In genomic region chr2:169730551-169730996, GRCm38 (mm10) we compare ENCODE assay signal across 13 mouse cellular contexts.
DNase-seq lines count a peak whose midpoint lies in the region; ATAC-seq and TF ChIP-seq lines count a peak whose summit lies in the region.
"Had no signal": no experiment of that assay in that cellular context is flagged by ENCODE, and none has a peak within 500 bp of the region (broad histone marks: within the 10 kb centered on the region; RNA-seq: fewer than 3 reads in every experiment).

No protein-coding gene starts in this region.

- intact Hi-C loops in gastrocnemius, postnatal 14 days (cut with DNase I; ENCODE audit: low total_unique reads), result no loop called here
- intact Hi-C loops in heart, postnatal 10 days (cut with DNase I), result no loop called here

- no peak overlapping the region for H3K4me3 ChIP-seq in lung, adult 2 months (replicated peaks; ENCODE audit: extremely low read depth, low read depth, low read length)
- H3K4me3 ChIP-seq in hindbrain, embryonic 13.5 days, result no peak overlapping the region
- H3K4me3 ChIP-seq: forebrain, embryonic 10.5 days; myocyte had no signal

- TF ChIP-seq POLR2A in lung, adult 2 months (IDR thresholded peaks at IDR 0.05; ENCODE audit: borderline replicate concordance, extremely low read depth, low read depth, low read length), result no peak

- no peaks in the 10 kb centered on the region; the same call in 1 of the 2 replicates for H3K4me1 ChIP-seq in lung, adult 2 months (ENCODE audit: control insufficient read depth, insufficient read depth, low read length)
- peaks cover 35% of the 10 kb centered on the region for H3K4me1 ChIP-seq in hindbrain, embryonic 13.5 days (replicated peaks)

- no peaks in the 10 kb centered on the region for H3K9me3 ChIP-seq in hindbrain, embryonic 13.5 days
- H3K9me3 ChIP-seq: forebrain, embryonic 10.5 days had no signal

- H3K27ac ChIP-seq in hindbrain, embryonic 13.5 days, result no peak overlapping the region
- H3K27ac ChIP-seq: forebrain, embryonic 10.5 days had no signal

- no peak for ATAC-seq in hindbrain, embryonic 13.5 days (ENCODE audit: low FRiP score)
- ATAC-seq in activated CD4-positive, CD25-positive, alpha-beta regulatory T cell, adult 4 months, result no peak

- TF ChIP-seq CTCF in lung, adult 2 months (IDR thresholded peaks at IDR 0.05; ENCODE audit: insufficient read depth, low read length), result no peak

- no peak overlapping the region for H3K9ac ChIP-seq in hindbrain, embryonic 13.5 days

- no peaks in the 10 kb centered on the region for H3K27me3 ChIP-seq in hindbrain, embryonic 13.5 days

- peak; percentile 18 to 44 for DNase-seq in lung, adult 18-20 months
- DNase-seq in lung, adult 2 months, result no peak
- DNase-seq in adrenal gland, adult (ENCODE audit: inconsistent age in 2 of 2, low spot score in 1 of 2), result peak; percentile 59 to 93
- DNase-seq in gastrocnemius, postnatal 14 days, result peak; percentile 34
- peak; percentile 41 to 44 for DNase-seq in heart, postnatal 10 days
- DNase-seq in cerebellum, adult 8-10 months, result no peak
- DNase-seq: embryo, embryonic 11 days; kidney, postnatal 25 days; left cerebral cortex, postnatal 4 days had no signal

- no peak overlapping the region for H3K4me2 ChIP-seq in hindbrain, embryonic 13.5 days

- H3K36me3 ChIP-seq in hindbrain, embryonic 13.5 days, result no peaks in the 10 kb centered on the region
- H3K36me3 ChIP-seq: forebrain, embryonic 10.5 days had no signal

- 52% methylated on average over 7 of the region's 7 CpGs for WGBS in lung, adult 2 months
- 77% methylated on average over 7 of the region's 7 CpGs for WGBS in hindbrain, embryonic 13.5 days

Comparison
In these comparisons a context has a peak if more than half of its experiments do, and no peak if none do; other contexts are left out.
1. DNase-seq: peak in lung, adult 18-20 months (2 of 2), adrenal gland, adult (2 of 2), gastrocnemius, postnatal 14 days (single experiment) and heart, postnatal 10 days (2 of 2); none in lung, adult 2 months (single experiment) and cerebellum, adult 8-10 months (single experiment).